Mouse (Mus musculus): Measurements from ENCODE around the gene Farp2.

Farp2 gene

DNA sequence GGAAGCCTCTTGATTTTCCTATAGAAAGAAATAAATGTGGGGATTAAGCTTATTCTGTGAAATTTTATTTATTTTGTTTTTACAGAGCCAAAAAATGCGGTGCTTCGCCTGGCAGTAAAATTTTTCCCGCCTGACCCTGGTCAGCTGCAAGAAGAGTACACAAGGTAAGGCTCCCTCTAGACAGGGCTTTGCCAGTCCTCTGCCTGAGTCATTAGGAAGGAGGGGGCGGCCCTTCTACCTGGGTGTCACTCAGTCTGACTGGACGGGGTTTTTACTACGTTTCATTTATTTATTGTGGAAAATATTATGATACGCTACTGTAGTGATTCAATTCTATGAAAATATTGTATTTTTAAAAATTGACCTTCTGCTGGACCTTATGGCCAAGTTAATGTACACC is 51.3 kb downstream of the Farp2 start:
- DNase-seq (ENCODE audit: low spot score in 2 of 2) = peak in 1 of 2 experiments; percentile 16

DNA sequence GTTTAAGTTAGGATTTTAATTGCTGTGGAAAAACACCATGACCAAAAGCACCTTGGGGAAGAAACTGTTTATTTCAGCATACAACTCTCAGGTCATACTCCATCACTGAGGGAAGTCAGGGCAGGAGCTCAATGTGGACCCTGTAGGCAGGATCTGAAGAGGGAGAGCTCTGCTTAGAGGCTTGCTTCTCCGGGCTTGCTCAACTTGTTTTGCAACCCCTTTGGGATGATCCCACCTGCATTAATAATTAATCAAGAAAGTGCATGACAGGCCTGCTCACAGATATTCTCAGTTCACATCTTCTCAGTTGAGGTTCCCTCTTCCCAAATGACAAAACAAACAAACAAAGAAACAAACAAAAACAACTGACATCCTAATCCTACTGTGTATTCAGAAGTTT is 51.8 kb downstream of the Farp2 start:
- no peak for DNase-seq (ENCODE audit: low spot score in 2 of 2)

DNA sequence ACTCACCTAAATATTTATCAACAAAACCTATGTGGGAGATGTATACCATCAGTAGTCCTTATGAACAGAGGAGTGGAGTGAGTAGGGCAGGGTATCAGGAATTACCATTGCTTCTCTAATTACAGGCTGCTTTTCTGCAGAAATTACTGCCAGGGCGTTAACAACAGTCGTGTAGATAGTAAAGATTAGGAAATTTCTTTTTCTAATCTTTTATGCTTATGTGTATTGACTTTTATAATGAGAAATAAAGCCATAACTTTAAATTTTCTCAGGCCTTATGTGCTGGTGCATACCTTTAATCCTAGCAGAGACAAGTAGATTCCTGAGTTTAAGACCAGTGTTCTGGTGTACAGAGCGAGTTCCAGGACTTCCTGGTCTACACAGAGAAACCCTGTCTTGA is 52.9 kb downstream of the Farp2 start:
- DNase-seq (ENCODE audit: low spot score in 2 of 2) = no peak

DNA sequence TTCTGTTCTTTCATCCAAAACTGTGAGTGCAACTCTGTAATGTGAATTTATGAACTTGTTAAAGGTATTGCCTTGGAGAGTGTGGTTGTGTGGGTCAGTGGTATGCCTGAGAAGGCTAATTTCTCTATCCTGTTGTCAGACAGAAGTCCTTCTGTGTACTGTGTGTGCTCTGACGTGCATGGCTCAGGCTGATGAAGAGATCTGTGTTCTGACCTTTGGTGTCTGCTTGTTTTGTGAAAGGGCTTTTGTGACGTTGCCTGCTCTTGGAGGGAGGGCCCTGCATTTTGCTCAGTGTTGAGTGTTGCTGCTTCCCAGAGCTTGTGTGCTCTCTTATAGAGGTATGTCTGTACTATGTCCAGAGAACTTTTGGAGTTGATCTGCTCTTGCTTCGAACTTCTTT is 55.1 kb downstream of the Farp2 start:
- no peak for DNase-seq (ENCODE audit: low spot score in 2 of 2)

DNA sequence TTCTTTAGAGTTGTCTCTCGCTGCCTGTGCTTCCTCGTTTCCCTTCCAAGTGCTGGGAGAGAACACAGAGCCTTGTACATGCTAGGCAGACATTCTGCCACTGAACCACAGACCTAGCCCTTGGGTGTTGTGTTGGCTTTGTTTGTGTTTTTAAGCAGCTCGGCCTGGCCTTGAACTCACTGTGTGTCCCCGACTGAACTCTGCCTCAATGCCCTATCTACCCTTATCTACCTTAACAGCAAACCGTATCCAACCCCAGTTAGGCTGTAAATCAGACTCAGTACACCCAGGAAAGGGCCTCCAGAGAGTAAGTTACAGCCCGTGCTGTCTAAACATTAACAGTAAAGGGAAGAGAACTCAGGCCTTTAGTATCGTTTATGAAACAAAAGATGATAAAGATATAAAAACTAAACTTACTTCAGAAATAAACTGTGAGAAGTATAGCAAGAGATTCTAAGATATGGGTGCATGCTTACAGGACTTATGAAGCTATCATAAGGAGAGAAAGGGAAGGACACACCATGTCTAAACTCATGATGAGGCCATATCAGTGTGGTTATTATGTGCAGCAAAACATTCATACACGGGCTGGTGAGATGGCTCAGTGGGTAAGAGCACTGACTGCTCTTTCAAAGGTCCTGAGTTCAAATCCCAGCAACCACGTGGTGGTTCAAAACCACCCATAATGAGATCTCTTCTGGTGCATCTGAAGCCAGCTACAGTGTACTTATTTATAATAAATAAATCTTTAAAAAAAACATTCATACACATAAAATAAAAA is 56.0 kb downstream of the Farp2 start:
- no peak for DNase-seq (ENCODE audit: low spot score in 2 of 2)

DNA sequence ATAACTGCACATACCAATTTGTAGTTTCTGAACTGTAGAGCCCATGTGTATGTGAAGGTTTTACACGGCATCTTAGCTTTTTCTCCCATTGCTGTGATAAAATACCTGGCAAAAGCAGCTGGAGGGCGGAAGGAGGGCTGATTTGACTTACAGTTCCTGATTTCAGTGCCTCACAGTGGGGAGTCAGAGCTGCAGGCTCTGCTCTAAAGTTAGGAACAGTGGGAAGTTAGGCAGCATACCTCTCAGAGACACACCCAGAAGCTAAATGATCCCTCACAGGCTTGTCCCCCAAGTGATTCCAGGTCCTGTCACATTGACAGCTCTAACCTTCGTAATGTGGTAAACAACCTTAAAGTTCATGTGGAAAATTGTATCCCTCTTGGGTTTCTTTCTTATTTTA is 65.2 kb downstream of the Farp2 start:
- no peak for DNase-seq (ENCODE audit: low spot score in 2 of 2)

DNA sequence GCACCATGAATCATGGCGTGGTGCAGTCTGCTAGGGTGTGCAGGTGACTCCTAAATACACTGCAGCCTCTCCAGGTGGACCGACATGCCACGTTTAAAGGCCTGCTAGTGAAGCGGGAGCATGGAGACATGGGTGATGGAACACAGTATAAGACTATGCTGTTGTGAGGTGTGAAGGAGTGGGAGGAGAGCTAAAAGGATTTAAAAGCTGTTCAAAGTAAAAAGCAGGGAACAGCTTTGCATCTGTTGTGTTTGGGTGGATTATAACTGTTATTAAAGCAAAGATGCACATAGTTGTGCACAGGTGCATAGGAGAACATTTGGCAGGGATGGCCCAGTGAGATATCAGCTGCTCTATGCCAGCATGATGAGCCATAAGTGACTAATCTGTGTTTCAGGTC is 66.0 kb downstream of the Farp2 start:
- DNase-seq (ENCODE audit: low spot score in 2 of 2) = no peak

DNA sequence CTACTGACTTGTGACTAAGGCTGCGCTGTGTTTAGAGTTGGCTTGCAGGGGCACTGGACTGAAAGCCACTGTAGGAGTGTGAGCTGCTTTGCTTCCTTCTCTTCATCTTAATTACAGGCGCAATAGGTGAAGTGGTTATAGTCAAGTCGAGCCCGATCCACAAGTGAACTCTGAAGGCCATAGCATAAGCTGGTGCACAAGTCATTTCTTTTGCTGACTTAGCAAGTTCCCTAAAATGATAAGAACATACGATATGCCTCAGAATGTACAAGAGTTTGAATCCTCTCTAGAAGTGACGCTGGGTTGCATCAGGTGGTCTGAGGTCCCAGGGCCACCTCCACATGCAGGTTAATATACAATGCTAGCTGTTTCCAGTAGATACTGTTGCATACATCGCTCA is 69.7 kb downstream of the Farp2 start:
- no peak for DNase-seq (ENCODE audit: low spot score in 2 of 2)

DNA sequence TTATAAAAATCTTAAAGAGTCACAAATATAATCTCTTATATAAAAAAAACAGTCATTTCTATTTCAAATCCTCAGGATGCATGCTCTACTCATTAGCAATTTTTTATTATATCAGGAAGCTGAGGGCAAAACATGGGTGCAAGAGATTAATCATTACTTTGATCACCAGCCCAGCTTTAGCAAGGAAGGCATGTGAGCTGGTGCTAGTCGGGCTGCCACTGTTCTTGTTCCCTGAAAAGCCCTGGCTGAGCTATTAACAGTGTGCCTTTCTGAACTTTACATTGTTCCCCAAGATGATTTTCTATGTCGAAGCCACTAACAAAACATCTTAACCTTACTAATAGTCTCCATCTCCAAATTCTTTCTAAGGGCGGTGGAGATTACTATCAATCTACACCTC is 76.5 kb downstream of the Farp2 start:
- DNase-seq (ENCODE audit: low spot score in 2 of 2) = no peak

DNA sequence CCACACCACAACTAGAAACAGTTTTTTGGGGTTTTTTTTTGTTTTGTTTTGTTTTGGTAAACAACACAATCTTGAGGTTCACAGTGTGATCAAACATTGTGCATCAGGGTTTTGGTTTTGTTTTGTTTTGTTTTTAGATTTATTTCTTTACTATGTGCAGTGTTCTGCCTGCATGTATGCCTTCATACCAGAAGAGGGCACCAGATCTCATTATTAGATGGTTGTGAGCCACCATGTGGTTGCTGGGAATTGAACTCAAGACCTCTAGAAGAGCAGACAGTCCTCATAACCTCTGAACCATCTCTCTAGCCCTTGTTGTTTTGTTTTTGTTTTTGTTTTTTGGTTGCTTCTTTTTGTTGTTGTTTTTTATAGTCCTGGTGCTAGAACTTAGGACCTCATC is 82.1 kb downstream of the Farp2 start:
- DNase-seq (ENCODE audit: low spot score in 2 of 2) = no peak

DNA sequence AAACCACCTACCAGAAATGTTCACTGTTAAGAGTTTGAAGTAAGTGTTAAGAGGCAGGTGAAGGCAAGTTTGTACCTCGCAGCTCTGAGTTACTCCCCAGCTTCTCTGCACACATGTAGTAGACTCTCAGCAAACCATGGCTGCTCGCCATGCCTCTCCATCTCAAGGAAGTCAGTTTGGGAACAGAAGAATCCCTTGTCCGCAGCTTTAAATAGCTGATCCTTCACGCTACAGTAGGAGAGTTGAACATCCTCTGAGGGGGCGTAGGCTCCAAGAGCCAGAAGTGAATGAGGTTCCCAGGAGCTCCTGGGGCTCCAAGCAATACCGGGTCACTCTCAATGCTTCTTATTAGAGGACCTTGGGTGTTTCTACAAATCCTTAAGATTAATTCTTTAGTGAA is 84.0 kb downstream of the Farp2 start:
- no peak for DNase-seq (ENCODE audit: low spot score in 2 of 2)

DNA sequence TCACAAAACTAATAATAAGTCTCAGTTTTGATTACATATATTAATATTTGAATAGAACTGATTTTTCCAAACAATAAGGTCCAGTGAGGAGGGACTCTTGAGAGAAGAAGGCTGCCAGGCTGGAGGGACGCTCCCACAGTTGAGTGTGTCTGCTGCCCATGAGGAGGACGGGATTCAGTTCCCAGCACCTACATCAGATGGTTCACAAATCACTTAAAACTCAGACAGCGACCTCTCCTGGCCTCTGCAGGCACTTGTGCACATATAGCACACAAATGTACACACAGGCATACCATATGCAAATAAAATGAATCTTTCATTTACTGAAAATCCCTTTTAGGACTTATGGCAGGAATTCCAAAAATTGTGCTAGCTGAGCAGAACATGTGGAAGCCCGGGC is 91.0 kb downstream of the Farp2 start:
- no peak for DNase-seq (ENCODE audit: low spot score in 2 of 2)

DNA sequence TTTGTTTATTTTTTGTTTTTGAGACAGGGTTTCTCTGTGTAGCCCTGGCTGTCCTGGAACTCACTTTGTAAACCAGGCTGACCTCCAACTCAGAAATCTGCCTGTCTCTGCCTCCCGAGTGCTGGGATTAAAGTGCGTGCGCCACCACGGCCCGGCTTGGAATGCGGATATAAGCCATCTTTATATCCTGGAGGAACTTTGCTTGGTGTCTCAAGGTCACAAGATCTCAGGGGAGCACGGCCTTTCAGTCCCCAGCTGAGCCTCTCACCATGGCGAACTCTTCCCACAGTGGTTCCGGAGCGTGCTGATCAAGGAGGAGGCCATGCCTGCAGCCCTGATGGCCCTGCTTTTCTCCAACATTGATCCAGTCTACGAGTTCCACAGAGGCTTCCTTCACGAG is 92.0 kb downstream of the Farp2 start:
- DNase-seq (ENCODE audit: low spot score in 2 of 2) = no peak

DNA sequence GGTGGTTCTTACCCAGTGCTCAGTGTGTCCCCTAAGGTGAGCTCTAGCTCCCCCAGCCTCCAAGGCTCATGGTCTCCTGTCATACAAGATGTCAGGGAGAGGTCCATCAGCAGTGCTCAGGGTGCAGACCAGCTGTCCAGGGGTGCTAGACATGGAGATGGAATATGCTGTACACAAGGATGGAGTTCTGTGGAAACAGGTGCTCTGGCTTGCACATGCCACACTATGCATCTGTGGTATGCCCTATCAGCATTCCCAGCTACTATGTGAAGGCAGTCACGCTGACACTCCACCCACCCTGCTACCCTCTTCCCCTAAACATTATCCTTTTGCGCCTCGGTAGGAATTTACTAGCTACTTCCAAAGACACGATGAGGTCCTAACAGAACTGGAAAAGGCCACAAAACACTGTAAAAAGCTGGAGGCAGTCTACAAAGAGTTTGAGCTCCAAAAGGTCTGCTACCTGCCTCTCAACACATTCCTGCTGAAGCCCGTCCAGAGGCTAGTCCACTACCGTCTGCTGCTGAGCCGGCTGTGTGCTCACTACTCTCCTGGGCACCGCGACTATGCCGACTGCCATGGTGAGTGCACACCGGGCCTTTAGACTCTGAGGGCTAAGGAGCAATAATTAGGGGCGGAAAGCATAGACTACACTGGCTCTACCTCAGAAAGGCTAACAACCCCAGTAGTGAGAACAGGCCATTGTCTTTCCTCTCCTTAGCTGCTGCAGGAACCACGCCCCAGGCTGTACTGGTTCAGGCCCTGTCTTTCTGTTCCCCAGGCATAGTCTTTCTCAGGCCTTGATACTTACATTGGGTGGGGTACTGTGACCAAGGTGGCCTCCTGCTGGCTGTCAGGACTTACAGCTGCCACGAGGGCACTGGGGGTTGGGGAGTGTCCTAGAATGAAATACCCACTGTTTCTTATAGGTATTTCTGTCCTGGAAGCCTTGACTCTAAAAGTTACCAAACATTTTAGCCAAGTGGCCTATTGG is 95.5 kb downstream of the Farp2 start:
- no peak for DNase-seq (ENCODE audit: low spot score in 2 of 2)

DNA sequence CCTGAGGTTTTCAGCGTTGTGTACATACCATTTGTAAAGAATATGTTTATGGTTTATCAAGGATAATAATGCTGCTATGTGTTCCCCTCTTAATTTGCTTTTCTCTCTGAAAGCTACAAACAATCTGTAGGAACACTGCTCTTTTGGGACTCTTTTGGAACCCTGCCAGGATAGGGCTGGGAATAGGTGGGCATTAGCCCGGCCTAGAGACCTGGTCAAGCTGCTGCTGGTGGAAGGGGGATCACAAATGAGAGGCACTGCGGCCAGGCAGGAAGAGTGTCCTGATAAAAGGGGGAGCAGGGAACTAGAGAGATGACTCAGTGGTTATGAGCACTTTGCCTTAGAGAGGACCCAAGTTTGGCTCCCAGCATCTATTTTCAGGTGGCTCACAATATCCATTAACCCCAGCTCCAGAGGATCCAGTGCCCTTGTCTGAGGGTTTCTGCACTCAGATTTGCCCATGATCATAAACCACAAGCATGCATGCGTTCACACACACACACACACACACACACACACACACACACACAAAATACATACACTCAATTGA is 96.9 kb downstream of the Farp2 start:
- no peak for DNase-seq (ENCODE audit: low spot score in 2 of 2)

DNA sequence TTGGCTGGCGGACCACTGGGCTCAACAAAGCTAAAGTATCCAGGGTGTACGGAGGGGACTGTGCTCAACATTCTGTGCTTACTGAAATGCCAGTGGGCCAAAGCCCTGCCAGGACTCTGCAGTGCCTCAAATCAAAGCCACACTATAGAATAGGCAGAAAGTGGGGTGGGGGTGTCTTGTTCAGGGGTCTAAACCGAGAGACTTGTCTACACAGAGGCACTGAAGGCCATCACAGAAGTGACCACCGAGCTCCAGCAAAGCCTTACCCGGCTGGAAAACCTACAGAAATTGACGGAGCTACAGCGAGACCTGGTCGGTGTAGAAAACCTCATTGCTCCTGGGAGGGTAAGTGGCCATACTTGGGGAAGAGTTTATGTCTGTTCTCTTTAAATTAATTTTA is 97.9 kb downstream of the Farp2 start:
- no peak for DNase-seq (ENCODE audit: low spot score in 2 of 2)

DNA sequence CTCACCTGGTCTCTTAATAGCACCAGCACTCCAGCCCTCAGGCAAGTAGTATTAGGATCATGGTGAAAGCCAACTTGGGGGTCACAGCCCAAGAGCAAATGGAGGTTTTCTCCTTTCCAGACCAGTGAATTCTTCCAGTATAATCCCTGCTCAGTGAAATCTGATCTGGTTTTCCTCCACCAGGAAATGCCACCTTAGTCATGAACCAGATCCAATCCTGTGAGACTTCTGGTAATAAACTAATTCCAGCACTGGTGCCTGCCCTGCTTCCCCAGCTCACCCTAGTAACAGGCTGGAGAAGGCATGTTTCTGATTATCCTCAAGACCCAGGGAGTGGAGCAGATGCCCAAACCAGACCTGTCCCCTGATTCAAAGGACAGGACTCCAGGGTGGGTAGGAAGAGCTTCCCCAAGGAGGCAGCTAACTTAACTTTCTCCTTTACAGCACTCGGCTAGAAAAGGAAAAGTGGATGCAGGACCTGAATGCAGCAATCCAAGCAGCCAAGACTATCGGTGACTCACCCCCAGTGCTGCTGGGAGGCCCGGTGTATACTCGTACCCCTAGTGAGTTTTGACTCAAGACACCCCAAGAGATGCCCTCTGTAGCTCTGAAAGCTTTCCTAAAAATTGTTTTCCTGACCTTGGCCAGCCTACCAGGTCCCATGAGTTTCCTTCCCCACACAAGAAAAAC is 106.3 kb downstream of the Farp2 start:
- DNase-seq (ENCODE audit: low spot score in 2 of 2) = no peak

DNA sequence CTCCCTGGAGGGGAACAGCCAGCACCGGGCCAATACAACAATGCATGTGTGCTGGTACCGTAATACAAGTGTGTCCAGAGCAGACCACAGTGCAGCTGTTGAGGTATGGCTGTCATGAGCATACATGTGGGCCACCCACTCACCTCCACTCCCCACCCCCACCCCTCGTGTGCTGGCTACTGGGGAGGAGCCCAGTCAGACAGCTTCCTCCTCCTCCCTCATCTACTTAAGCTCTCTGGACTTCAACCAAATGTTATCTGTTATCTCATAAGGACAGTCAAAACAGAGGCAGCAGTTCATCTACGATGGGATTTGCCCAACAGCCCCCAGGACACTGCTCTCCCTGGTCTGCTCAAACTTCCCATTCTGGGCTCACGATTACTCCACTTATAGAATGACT is 107.1 kb downstream of the Farp2 start:
- DNase-seq (ENCODE audit: low spot score in 2 of 2) = no peak

DNA sequence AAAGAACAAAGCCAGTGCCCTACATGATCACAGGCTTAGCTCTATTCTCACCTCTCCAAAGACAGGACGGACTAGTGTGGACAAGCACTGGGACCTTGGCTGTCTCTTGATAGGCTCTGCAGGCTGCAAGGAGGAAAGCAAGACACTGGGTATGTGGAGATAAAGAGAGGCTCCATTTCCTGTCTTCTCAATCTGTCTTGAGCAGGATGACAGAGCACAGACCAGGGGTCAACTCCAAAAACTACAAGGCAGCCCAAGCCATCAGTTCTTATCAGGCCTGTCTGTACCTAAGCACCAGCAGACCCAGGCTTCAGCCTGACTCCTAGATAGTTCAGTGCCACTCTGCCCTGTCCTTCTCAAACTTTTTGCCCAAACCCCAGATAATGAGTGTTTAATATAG is 112.6 kb downstream of the Farp2 start:
- no peak for DNase-seq (ENCODE audit: low spot score in 2 of 2)

DNA sequence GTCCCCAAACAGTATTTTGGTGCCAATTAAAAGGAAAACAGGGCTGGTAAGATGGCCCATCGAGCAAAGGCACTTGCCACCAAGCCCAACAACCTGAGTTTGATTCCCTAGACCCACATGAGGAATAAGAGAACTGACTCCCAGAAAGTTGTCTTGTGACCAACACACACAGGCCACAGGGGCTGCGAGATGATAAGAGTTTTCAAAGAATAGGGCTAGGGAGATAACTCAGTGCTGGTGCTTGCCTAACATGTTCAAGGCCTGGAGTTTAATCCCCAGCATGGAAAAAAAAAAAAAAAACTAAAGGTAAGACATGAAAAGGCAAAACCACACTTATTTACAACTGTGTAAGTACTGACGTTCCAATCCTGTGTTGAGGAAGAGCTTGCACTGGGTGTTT is 118.9 kb downstream of the Farp2 start:
- DNase-seq (ENCODE audit: low spot score in 2 of 2) = no peak

DNA sequence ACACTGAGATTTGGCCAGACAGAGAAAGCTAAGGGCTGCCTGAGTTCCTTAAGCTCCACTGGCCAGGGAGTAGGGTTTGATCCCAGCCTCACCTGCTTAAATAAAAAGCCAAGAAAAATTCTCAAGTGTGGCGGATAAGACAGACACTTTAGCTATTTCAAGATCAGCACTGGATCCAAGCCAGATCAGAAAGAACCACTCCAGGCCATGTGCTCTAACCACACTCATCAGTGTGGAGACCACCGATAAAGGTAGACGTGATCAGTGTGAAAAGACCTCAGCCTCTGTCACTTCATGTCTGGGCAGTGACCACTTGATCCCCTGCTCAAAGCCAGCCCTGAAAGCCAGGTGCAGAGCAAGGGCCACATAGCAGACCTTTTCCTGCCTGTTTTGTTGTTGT is 120.8 kb downstream of the Farp2 start:
- DNase-seq (ENCODE audit: low spot score in 2 of 2) = no peak

DNA sequence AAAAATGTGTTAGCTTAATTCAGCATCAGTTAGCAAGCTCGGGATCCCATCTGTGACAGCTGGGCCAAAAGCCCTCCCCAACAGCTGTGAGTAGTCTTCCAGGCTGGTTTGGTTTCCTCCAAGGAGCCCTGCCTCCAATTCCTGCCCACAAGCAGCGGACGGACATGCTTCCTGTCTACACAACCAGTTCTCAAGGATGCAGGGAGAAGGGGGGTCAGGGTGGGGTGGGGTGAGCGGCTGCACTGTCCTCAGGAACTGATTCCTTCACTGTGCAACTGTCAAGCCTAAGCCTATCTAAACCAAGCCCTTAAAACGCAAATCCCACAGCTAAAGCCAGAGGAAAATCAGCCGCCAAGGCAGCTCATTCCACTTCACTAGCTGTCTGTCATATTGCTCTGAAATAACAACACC is 122.6 kb downstream of the Farp2 start:
- DNase-seq (ENCODE audit: low spot score in 2 of 2) = peak; percentile 14 to 23
